Mouse (Mus musculus) embryo, embryonic 11.5 days (tissue): ENCODE measurements around the gene Syce1.

Experiments used
- DNase-seq: peaks from one replicate; pipeline ENCODE4 v3.0.0-alpha.2; 2012; ENCODE audit warnings: low read depth, low spot score

Gene Syce1

DNA sequence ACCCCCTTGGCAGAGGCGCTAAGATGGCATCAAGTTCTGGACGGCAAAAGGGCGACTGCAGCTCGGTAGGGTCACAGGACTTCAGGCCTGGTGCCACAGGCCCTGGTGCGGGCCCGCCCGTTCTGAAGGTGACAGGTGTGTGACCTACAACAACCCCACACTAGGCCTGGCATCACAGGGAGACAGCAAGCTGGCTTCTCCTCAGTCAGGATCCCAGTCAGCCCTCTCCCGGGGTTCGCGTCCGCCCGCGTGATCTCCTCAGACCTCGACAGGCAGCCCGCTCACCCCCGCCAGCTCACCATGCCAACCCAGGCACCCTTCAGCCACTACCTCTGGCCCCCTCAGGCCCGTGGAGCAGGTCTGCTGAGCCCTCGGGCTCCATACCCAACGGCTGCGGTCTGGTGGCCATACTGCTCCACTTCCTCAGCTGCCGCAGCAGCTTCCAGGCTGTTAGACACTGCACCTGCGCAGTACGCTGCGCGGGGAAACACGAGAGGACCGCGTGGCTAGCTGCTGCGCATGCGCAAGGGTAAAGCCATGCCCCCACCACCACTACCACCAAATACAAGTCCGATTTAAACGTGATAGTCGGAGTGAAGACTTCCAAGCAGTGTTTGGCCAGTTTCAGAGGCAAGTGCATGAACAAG is at the start of gene Syce1:
Syce1 (minus strand) TSS at position 447 of the 647 bp plus-strand sequence.
- no peak for DNase-seq

DNA sequence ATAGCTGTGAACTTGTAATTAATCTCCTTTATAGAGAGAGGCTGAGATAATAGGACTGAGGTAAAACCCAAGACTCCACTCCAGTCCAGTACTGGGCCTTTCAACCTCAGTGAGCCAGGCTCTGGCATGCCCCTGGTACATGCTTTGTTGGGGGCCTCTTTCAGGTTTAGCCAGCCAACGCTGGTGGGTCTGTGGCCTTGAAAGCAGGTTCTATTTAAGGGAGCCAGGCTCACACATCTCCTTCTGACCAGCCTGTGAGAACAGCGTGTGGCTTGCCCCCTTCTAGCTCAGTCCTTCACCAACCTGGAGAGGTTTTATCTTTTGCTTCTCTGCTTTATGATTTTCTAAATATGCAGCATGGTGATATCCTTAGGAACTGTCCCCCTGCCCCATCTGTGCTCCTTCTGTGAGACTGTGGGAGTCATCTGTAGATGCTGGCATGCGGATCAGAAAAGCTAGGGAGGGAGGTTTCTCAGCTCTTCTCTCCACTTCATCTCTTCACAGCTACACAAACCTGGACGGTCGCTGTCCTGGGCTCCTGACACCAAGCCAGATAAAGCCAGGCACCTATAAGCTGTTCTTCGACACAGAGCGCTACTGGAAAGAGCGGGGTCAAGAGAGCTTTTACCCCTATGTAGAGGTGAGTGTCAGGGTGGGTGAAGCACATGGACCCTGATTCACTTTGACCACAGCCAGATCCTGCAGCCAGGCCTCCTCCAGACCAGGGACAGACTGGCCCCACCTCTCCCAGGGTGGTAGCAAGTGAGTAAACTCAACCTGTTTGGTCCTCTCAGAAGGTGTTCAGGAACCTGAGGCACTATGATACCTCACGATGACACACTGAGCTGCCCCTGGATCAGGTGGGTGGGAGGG is 48.8 kb upstream of the Syce1 start:
- no peak for DNase-seq

DNA sequence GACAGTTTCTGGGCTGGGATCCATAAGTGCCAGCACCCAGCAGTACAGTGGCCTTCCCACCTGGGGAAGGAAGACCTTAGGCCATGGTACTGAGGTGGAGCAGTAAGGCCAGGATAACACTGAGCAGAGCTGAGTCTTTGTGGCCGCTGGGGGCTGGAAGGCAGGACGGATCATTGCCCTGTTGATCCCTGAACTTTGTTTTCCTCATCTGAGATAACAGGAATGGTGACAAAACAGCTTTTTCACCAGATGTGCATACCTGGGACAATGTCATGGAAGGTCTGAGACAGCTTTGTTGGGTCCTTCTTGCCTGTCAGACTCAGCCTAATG is 48.1 kb upstream of the Syce1 start:
- no peak for DNase-seq

DNA sequence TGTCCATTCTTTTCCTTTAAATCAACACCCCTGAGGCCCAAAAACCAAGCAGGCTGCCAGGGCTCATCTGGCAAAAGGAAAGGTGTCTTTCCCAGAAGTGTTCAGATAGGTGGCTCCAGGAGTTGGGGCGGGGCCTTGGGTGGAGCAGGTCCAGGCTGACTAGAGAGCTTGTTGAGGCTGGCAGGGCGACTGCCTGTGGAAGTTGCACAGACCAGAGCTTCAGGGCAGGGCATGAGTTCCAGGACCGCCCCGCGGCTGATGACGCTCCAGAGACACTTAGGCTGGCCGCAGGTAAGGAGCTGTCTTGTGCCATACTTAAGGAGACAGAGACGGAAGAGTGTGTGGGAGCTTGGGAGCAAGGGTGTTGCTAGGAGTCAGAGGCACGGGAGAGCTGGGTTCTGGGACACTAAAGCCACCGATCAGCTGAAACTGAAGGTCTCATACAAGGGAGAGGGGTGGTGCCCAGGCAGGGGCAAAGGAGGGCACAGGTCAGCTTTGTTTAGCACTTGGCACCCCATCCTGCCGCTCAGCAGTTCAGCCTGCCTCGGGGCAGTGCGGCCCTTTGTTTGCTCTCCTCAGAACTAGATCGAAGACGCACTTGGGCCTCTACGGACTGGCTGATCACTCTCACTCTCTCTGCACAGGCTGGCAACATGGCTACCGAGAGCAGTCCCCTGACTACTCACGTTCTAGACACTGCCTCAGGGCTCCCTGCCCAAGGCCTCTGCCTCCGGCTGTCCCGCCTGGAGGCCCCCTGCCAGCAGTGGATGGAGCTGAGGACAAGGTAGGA is 47.5 kb upstream of the Syce1 start, which contains the start of gene Urah:
Urah (plus strand) TSS at position 51 of the 790 bp plus-strand sequence.
- no peak for DNase-seq

DNA sequence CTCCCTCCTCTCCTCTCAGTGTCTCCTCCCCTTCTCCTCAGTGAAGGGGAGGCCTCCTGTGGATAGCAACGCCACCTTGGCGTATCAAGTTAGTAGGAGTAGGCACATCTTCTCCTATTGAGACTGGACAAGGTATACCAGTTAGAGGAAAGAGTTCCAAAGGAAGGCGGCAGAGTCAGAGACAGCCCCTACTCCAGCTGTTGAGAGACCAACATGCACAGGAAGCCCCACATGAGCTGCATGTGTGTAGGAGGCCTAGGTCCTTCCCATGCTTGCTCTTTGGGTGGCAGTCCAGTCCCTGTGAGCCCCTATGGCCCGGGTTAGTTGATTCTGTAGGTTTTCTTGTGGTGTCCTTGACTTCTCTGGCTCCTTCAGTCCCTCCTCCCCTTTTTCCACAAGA is 45.7 kb upstream of the Syce1 start:
- no peak for DNase-seq

DNA sequence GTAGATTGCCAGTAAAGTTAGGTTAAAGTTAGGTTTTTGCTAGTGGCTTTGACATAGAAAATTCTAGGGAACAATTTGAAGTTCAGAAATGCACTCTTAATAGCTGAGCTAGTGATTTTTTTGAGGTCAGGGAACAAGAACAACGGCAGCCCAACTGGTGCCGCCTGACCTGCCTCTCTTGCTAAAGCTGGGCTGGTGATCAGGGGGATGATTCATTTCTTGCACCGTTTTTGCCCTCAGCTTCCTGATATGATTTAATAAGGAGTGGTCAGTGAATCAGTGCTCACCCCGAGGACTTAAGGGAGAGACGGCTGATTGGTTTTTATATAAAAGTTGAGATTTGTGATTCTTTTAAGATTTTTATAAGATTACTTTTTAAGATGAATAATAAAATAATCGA is 43.8 kb upstream of the Syce1 start:
- no peak for DNase-seq

DNA sequence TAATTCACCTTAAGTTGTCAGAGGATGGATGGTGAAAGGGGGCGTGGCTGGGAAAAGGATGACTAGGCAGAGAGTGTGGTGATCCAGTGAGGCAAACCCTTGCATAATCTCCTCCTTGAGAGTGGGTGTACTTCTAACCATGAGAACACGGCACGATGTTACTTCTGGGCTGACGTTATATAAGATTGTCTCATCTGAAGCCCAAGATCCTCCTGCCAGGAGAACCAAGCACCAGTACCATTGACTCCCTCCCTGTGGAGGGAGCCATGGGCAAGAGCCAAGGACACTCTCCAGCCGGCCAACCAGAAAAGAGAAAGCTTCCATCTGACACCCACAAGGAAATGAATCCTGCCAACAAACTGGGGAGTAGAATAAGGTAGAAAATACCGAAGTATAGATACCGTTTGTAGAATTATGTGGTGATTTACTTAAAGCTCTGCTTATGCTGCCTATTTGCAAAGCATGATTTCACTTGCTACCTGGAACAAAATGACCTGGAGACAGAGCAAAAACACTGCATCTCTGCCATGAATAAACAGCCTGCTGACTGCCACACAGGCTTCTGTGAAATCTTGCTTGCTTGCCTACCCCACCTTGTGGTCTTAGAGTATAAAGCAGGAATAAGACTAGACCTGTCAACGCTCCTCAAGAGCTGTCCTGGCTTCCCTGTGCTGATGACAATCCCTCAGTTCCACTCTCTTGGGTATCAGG is 40.7 kb upstream of the Syce1 start:
- DNase-seq: no peak

DNA sequence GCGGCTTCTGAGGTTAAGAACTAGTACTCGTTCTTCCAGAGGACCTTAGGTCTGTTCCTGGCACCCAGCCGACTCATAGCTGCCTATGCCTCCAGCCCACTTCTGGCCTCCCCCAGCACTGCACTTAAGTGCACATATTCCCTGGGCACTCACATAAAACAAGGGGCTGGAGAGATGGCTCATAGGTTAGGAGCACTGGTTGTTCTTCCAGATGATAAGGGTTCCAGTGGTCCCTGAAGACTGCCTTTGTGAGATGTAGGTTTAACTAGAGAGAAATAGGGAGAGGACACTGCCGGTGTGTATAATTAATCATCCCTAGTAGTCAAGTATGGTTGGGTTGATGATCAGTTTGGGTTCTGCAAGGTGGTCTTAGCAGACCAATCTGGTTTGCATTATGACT is 35.1 kb upstream of the Syce1 start:
- no peak for DNase-seq

DNA sequence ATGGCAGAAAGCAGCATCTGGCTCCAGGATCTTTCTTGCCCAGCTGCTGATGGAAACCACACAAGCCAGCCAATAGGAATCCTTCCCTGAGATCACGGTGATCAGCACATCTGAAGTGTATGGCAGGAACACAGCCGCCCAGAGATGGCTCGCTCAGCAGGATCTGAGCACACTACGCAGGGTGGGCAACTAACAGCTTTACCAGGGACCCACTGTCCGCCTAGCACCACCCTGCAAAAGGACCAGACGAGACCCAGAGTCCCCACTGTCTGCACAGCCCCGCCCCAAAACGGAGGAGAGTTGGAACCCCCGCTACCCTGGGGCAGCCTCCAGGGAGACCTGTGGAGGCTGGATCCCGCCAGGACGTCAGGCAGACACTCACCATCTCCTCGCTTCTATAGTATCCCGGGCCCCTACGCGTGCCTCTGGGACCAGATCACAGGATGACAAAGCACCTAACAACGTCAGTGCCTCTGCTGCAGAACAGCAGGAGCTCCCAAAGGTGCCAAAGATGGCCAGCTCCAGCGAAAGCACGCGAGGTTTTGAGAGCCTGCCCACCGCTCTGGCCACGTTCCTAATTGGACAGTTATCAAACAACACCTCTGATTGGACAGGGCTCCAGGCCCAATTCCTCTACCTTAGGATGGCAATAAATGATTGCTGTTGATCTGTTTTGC is 34.1 kb upstream of the Syce1 start, which contains the start of gene Zfp941:
Zfp941 (minus strand) TSS at position 526 of the 677 bp plus-strand sequence.
- no peak for DNase-seq

DNA sequence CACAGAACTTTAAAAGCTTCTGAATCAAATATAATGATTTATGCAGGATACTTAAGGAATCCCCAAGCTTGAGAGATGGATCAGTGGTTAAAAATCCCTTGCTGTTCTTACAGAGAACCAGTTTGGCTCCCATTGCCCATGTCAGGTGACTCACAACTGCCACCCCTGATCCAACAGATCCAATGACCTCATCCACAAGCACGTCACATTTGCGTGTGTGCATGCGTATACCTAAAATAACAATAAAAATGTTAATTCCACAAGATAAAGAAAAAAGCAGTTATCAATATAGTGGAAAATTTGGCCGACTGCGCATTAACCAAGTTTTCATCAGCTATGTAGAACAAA is 33.6 kb upstream of the Syce1 start:
- no peak for DNase-seq

DNA sequence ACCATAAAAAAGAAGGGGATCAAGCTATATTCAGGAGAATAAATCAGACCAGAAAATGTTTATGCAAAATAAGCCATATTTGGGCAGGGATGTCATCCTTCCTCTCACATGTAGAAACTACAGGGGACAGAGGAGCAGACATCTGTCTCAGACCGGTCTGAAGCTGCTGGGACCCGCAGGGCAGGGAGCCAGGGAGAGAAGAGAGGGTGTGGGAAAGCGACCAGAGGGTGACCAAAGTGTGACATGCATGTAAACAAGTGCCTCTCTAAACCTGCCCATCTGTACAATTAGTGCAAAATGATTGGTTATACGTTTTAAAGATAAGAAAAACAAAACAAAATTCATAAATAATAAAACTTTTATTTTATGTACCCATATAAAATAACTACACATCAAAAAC is 32.5 kb upstream of the Syce1 start:
- no peak for DNase-seq

DNA sequence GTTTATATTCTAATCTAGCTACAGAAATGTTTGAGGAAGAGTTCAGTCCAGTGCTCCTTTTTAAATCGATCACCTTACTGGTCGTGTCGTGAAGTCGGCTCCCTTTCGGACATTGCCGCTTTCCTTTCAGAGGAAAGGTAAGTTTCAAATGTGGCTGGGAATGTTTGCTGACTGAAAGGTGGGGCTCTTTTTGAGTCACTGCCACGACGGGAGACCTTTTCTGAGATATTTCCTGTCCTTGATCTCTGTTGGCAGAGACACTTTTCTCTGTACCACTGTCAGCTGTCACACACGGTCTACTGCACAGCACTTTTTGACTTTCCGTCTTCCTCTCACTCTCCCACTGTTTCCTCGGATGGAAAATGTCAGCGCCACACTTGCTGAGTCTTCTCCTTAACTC is 25.2 kb upstream of the Syce1 start:
- no peak for DNase-seq

DNA sequence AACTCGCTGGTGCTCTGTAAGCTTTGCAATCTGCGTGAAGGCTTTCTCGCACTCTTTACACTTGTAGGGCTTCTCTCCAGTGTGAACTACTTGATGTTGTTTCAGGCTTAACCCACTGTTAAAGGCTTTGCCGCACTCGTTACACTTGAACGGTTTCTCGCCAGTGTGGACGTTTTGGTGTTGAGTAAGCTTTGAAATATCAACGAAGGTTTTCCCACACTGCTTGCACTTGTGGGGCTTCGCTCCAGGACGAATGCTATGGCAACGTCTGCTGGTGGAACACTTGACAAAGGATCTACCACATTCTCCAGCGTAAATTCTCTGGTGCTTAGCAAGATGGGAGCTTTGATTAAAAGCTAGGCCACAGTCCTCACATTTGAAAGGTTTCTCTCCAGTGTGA is 24.1 kb upstream of the Syce1 start:
- DNase-seq: no peak

DNA sequence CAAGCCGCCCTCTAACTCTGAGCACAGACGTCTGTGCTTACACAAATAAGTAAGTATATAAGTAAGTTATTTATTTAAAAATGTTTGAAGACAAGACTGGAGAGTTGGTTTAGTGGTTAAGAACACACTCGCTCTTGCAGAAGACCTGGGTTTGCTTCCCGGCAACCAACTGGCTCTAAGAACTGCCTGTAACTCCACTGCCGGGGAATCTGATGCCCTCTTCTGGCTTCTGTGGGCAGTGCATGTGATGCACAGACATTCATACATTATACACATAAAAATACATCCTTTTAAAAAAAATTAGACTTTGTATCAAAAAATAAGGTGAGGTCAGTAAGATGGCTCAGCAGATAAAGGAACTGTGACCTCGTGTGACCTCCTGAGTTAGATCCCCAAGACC is 22.8 kb upstream of the Syce1 start:
- no peak for DNase-seq

DNA sequence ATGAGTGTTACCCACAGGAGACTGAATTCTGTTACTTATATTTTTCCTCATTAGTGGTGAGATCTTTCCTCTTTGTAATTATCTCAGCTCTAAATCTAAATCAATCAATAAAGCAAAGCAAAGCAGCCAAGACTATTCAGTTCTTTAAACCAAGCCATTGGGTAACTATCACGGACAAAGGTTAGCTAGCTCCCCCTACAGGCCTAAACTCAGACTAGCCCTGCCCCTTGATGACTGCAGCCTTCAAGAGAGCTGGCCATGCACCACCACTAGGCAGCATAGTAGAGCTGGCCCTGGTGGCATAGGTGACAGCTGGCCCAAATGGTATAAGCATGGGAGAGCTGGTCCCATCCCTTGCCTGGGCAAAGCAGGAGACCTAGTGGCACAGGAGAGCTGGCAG is 18.1 kb upstream of the Syce1 start:
- no peak for DNase-seq

DNA sequence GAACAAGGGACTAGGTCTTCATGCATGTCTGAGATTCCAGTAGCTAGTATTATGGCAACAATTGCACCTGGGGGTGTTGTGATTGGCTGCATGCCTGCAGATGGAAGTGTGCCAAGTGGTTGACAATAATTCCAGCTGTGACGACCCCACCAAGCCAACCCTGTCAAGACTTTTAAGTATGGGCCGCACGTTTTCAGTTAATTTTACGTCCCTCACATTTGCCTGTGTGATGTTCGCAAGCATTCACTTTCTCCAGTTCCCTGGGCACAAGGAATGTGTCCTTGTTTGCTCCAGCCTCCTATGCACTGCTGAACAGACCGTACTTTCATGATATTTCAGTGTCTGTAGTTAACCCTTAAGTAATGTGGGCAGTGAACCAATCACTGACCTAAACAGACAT is 15.0 kb upstream of the Syce1 start:
- DNase-seq: no peak

DNA sequence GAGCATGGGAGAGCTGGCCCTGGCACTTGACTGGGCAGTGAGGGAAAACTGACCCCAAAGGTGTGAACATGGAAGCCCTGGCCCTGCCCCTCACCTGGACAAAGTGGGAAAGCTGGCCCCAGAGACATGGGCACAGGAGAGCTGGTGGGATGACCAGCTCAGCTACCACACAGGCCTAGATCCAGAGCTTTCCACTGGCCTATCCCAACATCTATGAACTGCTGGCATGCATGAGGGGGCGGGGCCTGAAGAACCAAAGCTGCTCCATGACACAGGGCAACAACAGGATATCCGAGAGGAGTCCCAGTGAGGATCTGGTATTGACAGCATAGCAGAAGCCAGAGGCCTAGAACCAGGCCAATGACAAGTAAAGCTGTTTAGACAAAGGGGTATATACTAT is 10.6 kb upstream of the Syce1 start:
- DNase-seq: no peak

DNA sequence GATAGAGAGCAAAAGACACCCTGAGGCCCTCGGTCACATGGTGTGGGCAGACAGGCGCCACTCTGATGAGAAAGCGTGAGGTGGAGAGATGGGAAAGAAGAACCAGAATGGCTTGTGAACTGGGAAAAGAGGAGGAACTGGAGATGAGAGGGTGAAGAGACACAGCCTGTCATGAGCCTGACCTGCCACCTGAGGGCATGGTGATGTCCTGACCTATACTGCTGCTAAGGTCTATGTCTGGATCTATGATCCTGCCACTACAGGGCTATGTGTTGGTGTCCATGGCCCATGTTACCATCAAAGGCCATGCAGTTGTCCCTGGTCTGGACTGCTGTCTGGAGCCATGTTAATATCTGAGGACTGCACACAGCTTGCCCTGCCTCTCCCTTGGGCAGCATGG is 10.0 kb upstream of the Syce1 start:
- no peak for DNase-seq

DNA sequence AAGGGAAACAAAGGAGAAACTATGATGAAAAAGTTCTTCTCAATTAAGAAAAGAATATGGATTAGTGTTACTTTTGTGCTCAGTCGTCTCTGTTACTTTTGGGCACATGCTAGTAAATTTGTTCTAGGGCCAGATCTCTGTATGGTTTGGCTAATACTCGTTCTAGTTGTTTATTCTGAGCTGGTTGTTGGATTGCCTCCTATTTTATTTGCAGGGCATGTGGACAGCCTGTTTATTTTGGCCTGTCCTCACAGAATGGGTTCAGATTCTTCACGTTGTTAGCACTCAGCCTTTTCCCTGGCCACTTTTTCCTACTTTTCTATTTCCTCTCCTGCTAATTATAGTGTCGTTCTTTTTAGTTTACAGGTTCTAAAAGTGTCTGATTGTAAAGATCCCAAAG is 5.9 kb upstream of the Syce1 start:
- no peak for DNase-seq

DNA sequence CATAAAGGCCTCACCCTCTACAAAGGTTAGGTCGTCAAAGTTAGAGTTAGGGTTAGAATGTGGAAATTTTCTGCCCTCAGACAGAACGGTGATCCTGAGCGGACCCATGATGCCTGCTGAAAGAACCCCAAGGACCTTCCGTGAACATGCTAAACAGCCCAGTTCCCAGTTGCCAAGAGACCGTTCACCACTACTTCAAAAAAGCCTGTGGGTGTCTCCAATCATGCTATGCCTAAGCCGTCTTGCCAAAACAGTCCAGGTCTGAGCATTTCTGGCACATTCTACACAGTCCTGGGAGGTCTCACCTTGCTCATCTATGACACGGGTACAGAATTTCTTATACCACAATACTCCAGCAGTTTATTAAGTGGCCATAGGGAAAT is 392 bp upstream of the Syce1 start:
- no peak for DNase-seq

DNA sequence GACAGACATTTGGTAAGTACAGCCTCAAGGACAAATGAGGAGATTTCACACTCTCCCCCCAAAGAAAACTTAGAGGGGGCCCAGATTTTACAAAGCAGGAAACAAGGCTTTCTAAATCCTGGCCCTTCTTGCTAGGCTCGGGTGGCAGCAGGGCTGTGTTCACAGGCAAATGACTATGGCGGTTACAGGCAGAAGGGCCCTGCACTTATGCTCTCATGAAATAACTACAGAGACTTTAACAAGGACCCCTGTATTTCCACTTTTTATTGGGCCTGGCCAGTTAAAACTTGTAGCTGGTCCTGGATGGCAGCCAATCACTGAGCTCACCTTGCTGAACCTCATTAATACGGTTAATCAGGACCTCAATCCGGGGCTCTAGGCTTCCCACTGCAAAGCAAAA is 7.1 kb downstream of the Syce1 start:
- no peak for DNase-seq
